ENCODE assay signal across 8 mouse cellular contexts in genomic region chr7:19457414-19458071, GRCm38 (mm10). TPM values are rescaled to one million over a fixed set of nuclear protein-coding genes. Genes with fewer than 3 reads are reported as not detected.
DNase-seq lines count a peak whose midpoint lies in the region; ATAC-seq and TF ChIP-seq lines count a peak whose summit lies in the region.

No protein-coding gene starts in this region.

- no peaks in the 10 kb centered on the region for H3K9me3 ChIP-seq in embryonic facial prominence, embryonic 13.5 days
- no peaks in the 10 kb centered on the region for H3K9me3 ChIP-seq in limb, embryonic 13.5 days

- TF ChIP-seq CTCF in heart, adult 2 months (IDR thresholded peaks at IDR 0.05) = no peak
- TF ChIP-seq CTCF in olfactory bulb, adult 2 months (IDR thresholded peaks at IDR 0.05; ENCODE audit: insufficient read depth, low read depth, low read length) = no peak

- peak overlapping the region; percentile 84 for H3K27ac ChIP-seq in heart, adult 2 months
- peak overlapping the region; percentile 84 for H3K27ac ChIP-seq in embryonic facial prominence, embryonic 13.5 days
- H3K27ac ChIP-seq in limb, embryonic 13.5 days = peak overlapping the region; percentile 82; the same call in 1 of the 2 replicates
- no peak overlapping the region for H3K27ac ChIP-seq in olfactory bulb, adult 2 months (ENCODE audit: insufficient read depth, low read depth, low read length)

- no peaks in the 10 kb centered on the region; the same call in 1 of the 2 replicates for H3K36me3 ChIP-seq in heart, adult 2 months (ENCODE audit: control insufficient read depth, insufficient read depth, low read length)
- H3K36me3 ChIP-seq in embryonic facial prominence, embryonic 13.5 days = peaks cover 26% of the 10 kb centered on the region
- H3K36me3 ChIP-seq in limb, embryonic 13.5 days = peaks cover 30% of the 10 kb centered on the region

- peak in 1 of 2 experiments; percentile 54 for DNase-seq in heart, adult 2 months
- no peak for DNase-seq in heart, postnatal 36 days
- peak; percentile 28 to 38 for DNase-seq in B cell, adult 2 months
- no peak for DNase-seq in frontal cortex, postnatal 25 days (ENCODE audit: low spot score in 2 of 2)
- DNase-seq in yolk sac, embryonic 10.5 days (ENCODE audit: low spot score) = no peak

- intact Hi-C loops in heart, adult 2 months (cut with DNase I) = loop anchor here (2.0 to 5.0 kb wide), 3 partner anchors 51 to 170 kb away; partner anchors contain the start of genes Bloc1s3, Ppp1r37, Relb and Trappc6a
- intact Hi-C loops in heart, postnatal 36 days (cut with DNase I) = loop anchor here (5.0 kb wide), 1 partner anchor 105 kb away; the partner anchor contains the start of gene Ppp1r37

- H3K4me2 ChIP-seq in embryonic facial prominence, embryonic 13.5 days = peak overlapping the region; percentile 97
- H3K4me2 ChIP-seq in limb, embryonic 13.5 days (replicated peaks) = peak overlapping the region; percentile 99

- 5% methylated on average over 14 of the region's 14 CpGs for WGBS in heart, adult 2 months
- 5% methylated on average over 14 of the region's 14 CpGs for WGBS in embryonic facial prominence, embryonic 13.5 days
- WGBS in limb, embryonic 13.5 days = 3% methylated on average over 14 of the region's 14 CpGs
- 14% methylated on average over 14 of the region's 14 CpGs for WGBS in olfactory bulb, adult 2 months

- peak overlapping the region; percentile 90 for H3K9ac ChIP-seq in heart, adult 2 months (ENCODE audit: low read depth, low read length)
- peak overlapping the region; percentile 93 for H3K9ac ChIP-seq in embryonic facial prominence, embryonic 13.5 days
- peak overlapping the region; percentile 90 for H3K9ac ChIP-seq in limb, embryonic 13.5 days

- peaks cover 9% of the 10 kb centered on the region for H3K79me2 ChIP-seq in heart, adult 2 months (replicated peaks; ENCODE audit: control insufficient read depth, insufficient read depth, low read length)

- TF ChIP-seq POLR2A in heart, adult 2 months (IDR thresholded peaks at IDR 0.05; ENCODE audit: insufficient read depth, low read depth, low read length) = no peak
- TF ChIP-seq POLR2A in olfactory bulb, adult 2 months (IDR thresholded peaks at IDR 0.05; ENCODE audit: insufficient read depth, low read depth, low read length) = no peak

- peaks cover 2% of the 10 kb centered on the region; the same call in 1 of the 2 replicates for H3K4me1 ChIP-seq in heart, adult 2 months (ENCODE audit: control insufficient read depth, insufficient read depth, low read length)
- peaks cover 25% of the 10 kb centered on the region for H3K4me1 ChIP-seq in embryonic facial prominence, embryonic 13.5 days
- peaks cover 26% of the 10 kb centered on the region for H3K4me1 ChIP-seq in limb, embryonic 13.5 days
- peaks cover 21% of the 10 kb centered on the region for H3K4me1 ChIP-seq in olfactory bulb, adult 2 months (ENCODE audit: control insufficient read depth, insufficient read depth, low read length)

- no peak for ATAC-seq in embryonic facial prominence, embryonic 13.5 days (ENCODE audit: insufficient number of reproducible peaks, insufficient read depth, low FRiP score, low TSS enrichment, low read depth)
- peak; percentile 5; the same call in 1 of the 2 replicates for ATAC-seq in limb, embryonic 13.5 days (ENCODE audit: low FRiP score, low read depth)

- no peaks in the 10 kb centered on the region for H3K27me3 ChIP-seq in heart, adult 2 months (ENCODE audit: control insufficient read depth, insufficient read depth, low read length)
- no peaks in the 10 kb centered on the region for H3K27me3 ChIP-seq in embryonic facial prominence, embryonic 13.5 days
- H3K27me3 ChIP-seq in limb, embryonic 13.5 days = no peaks in the 10 kb centered on the region

- H3K4me3 ChIP-seq in heart, adult 2 months = peak overlapping the region; percentile 67
- peak overlapping the region; percentile 87 for H3K4me3 ChIP-seq in embryonic facial prominence, embryonic 13.5 days
- peak overlapping the region; percentile 88 for H3K4me3 ChIP-seq in limb, embryonic 13.5 days
- peak overlapping the region; percentile 91 for H3K4me3 ChIP-seq in olfactory bulb, adult 2 months (ENCODE audit: insufficient read depth, low read depth, low read length)

- no peak for TF ChIP-seq EP300 in heart, adult 2 months (IDR thresholded peaks at IDR 0.05; ENCODE audit: insufficient read depth, low read depth, low read length)

RNA-seq across cellular contexts. Expression of gene Mark4, which starts 1.1 kb away (rescaled TPM):
- total RNA-seq in heart, adult 2 months (2021) = 10 to 100 TPM; 22.4 to 27.2 TPM
- 11.1 and 11.8 TPM in 2 replicates for polyA plus RNA-seq in heart, adult 2 months (2012; rRNA removed)
- 10 to 100 TPM; 25.7 to 27.2 TPM for total RNA-seq in heart, postnatal 36 days (2021)
- polyA plus RNA-seq in embryonic facial prominence, embryonic 13.5 days (2015; fragmentation: Nextera tagmentation; extraction: Ambion mirVana) = 10.2 and 12.4 TPM in 2 replicates
- 9.8 and 10.3 TPM in 2 replicates for polyA plus RNA-seq in limb, embryonic 13.5 days (2015; fragmentation: Nextera tagmentation; extraction: Ambion mirVana)
- not detected in 2 replicates for polyA plus RNA-seq in olfactory bulb, adult 2 months (2012; ENCODE audit: insufficient read depth, insufficient read length, low replicate concordance, missing spikeins)

RNA-seq across cellular contexts. Expression of gene Exoc3l2, which starts 5.6 kb away (rescaled TPM):
- 1 to 10 TPM in 1 of 2 experiments, under 1 TPM in 1; 0.80 to 1.2 TPM for total RNA-seq in heart, adult 2 months (2021)
- polyA plus RNA-seq in heart, adult 2 months (2012; rRNA removed) = 1.5 and 1.7 TPM in 2 replicates
- under 1 TPM; 0.78 to 0.84 TPM for total RNA-seq in heart, postnatal 36 days (2021)
- polyA plus RNA-seq in embryonic facial prominence, embryonic 13.5 days (2015; fragmentation: Nextera tagmentation; extraction: Ambion mirVana) = 0.73 and 0.84 TPM in 2 replicates
- 1.1 and 1.3 TPM in 2 replicates for polyA plus RNA-seq in limb, embryonic 13.5 days (2015; fragmentation: Nextera tagmentation; extraction: Ambion mirVana)
- polyA plus RNA-seq in olfactory bulb, adult 2 months (2012; ENCODE audit: insufficient read depth, insufficient read length, low replicate concordance, missing spikeins) = not detected in 2 replicates

RNA-seq across cellular contexts. Expression of gene Bloc1s3, which starts 50.6 kb away (rescaled TPM):
- 1 to 10 TPM; 2.2 to 2.5 TPM for total RNA-seq in heart, adult 2 months (2021)
- 3.9 and 5.4 TPM in 2 replicates for polyA plus RNA-seq in heart, adult 2 months (2012; rRNA removed)
- total RNA-seq in heart, postnatal 36 days (2021) = 1 to 10 TPM; 2.3 to 2.5 TPM
- 2.3 and 2.7 TPM in 2 replicates for polyA plus RNA-seq in embryonic facial prominence, embryonic 13.5 days (2015; fragmentation: Nextera tagmentation; extraction: Ambion mirVana)
- polyA plus RNA-seq in limb, embryonic 13.5 days (2015; fragmentation: Nextera tagmentation; extraction: Ambion mirVana) = 2.5 TPM in 2 replicates
- not detected in 2 replicates for polyA plus RNA-seq in olfactory bulb, adult 2 months (2012; ENCODE audit: insufficient read depth, insufficient read length, low replicate concordance, missing spikeins)

RNA-seq across cellular contexts. Expression of gene Trappc6a, which starts 50.7 kb away (rescaled TPM):
- total RNA-seq in heart, adult 2 months (2021) = 10 to 100 TPM; 32.2 to 33.5 TPM
- 32.9 and 45.0 TPM in 2 replicates for polyA plus RNA-seq in heart, adult 2 months (2012; rRNA removed)
- 10 to 100 TPM; 32.9 to 37.4 TPM for total RNA-seq in heart, postnatal 36 days (2021)
- 60.2 and 64.1 TPM in 2 replicates for polyA plus RNA-seq in embryonic facial prominence, embryonic 13.5 days (2015; fragmentation: Nextera tagmentation; extraction: Ambion mirVana)
- 67.5 and 67.8 TPM in 2 replicates for polyA plus RNA-seq in limb, embryonic 13.5 days (2015; fragmentation: Nextera tagmentation; extraction: Ambion mirVana)
- polyA plus RNA-seq in olfactory bulb, adult 2 months (2012; ENCODE audit: insufficient read depth, insufficient read length, low replicate concordance, missing spikeins) = not detected in 2 replicates

RNA-seq across cellular contexts. Expression of gene Ckm, which starts 53.0 kb away (rescaled TPM):
- 1,000 to 10,000 TPM; 3,482 to 3,985 TPM for total RNA-seq in heart, adult 2 months (2021)
- polyA plus RNA-seq in heart, adult 2 months (2012; rRNA removed) = 7,008 and 7,255 TPM in 2 replicates
- total RNA-seq in heart, postnatal 36 days (2021) = 1,000 to 10,000 TPM; 3,967 to 4,539 TPM
- polyA plus RNA-seq in embryonic facial prominence, embryonic 13.5 days (2015; fragmentation: Nextera tagmentation; extraction: Ambion mirVana) = 2.1 TPM in 1 of 2 replicates, not detected in the other
- polyA plus RNA-seq in limb, embryonic 13.5 days (2015; fragmentation: Nextera tagmentation; extraction: Ambion mirVana) = 3.2 and 4.7 TPM in 2 replicates
- polyA plus RNA-seq in olfactory bulb, adult 2 months (2012; ENCODE audit: insufficient read depth, insufficient read length, low replicate concordance, missing spikeins) = not detected in 2 replicates

Comparison
In these comparisons a context has a peak if more than half of its experiments do, and no peak if none do; other contexts are left out.
1. DNase-seq: peak in B cell, adult 2 months (2 of 2); none in heart, postnatal 36 days (0 of 2), frontal cortex, postnatal 25 days (0 of 2) and yolk sac, embryonic 10.5 days (single experiment).
2. RNA of gene Mark4, which starts 1.1 kb away (polyA plus RNA-seq): 10.2 to 12.4 TPM in embryonic facial prominence, embryonic 13.5 days, 11.1 to 11.8 TPM in heart, adult 2 months and 9.8 to 10.3 TPM in limb, embryonic 13.5 days; not detected in olfactory bulb, adult 2 months; every median in the first group is over 10 times any median in the second.
3. Peak in every context shown above with its lines, with median percentiles within 50 percentile points of each other: H3K4me3 ChIP-seq and H3K9ac ChIP-seq.